Mouse (Mus musculus) liver, embryonic 12.5 days (tissue): ENCODE results near the gene Arhgef18. TPM values are rescaled to one million over a fixed set of nuclear protein-coding genes. Genes with fewer than 3 reads are reported as not detected.

Experiments
- ATAC-seq: fragments of 200-750 bp; cut with Nextera tagmentation; 2 replicates; pipeline ENCODE4 v1.8.0; 2017; ENCODE audit warnings: moderate number of reproducible peaks, mild to moderate bottlenecking, moderate library complexity
- H3K27ac ChIP-seq: fragments of 300-500 bp; sonication (generic); 2 replicates; pipeline ENCODE4 v1.5.1; 2016; ENCODE audit warnings: mild to moderate bottlenecking
- H3K27me3 ChIP-seq: fragments of 300-500 bp; sonication (generic); replicated peaks from 2 replicates; pipeline ENCODE4 v1.6.1; 2016; ENCODE audit warnings: mild to moderate bottlenecking, moderate library complexity
- H3K36me3 ChIP-seq: fragments of 300-500 bp; sonication (generic); 2 replicates; pipeline ENCODE4 v1.6.1; 2016; ENCODE audit warnings: mild to moderate bottlenecking, moderate library complexity
- H3K4me1 ChIP-seq: fragments of 300-500 bp; sonication (generic); 2 replicates; pipeline ENCODE4 v1.6.1; 2016
- H3K4me2 ChIP-seq: fragments of 300-500 bp; sonication (generic); 2 replicates; pipeline ENCODE4 v1.6.1; 2016; ENCODE audit warnings: mild to moderate bottlenecking, moderate library complexity
- H3K4me3 ChIP-seq: fragments of 300-500 bp; sonication (generic); 2 replicates; pipeline ENCODE4 v1.5.1; 2016; ENCODE audit warnings: mild to moderate bottlenecking, moderate library complexity
- H3K9ac ChIP-seq: fragments of 300-500 bp; sonication (generic); 2 replicates; pipeline ENCODE4 v1.6.1; 2016; ENCODE audit warnings: mild to moderate bottlenecking, moderate library complexity
- H3K9me3 ChIP-seq: fragments of 300-500 bp; sonication (generic); replicated peaks from 2 replicates; pipeline ENCODE4 v1.6.1; 2016; ENCODE audit warnings: mild to moderate bottlenecking, moderate library complexity
- WGBS: fragments of 180-500 bp; shearing (Covaris S2); methylation state at CpG from one replicate; pipeline ENCODE4 v1.1.7; 2016; ENCODE audit not compliant: insufficient replicate concordance; 5-methylcytosine and 5-hydroxymethylcytosine counted together
- polyA plus RNA-seq: library from polyadenylated mRNA; unstranded; fragments of >200 nt; fragmentation: Nextera tagmentation; extraction: Ambion mirVana; gene quantifications from 2 replicates; pipeline ENCODE4 v1.2.1, GENCODE M21; 2016

Arhgef18 gene
- polyA plus RNA-seq, 1 experiment from 2014 or later = 4.1 TPM

GRCm38 (mm10) chr8:3492901-3493844 is 100.4 kb downstream of the Arhgef18 start, which contains the start of gene Zfp358:
Gene Zfp358 (plus strand): TSS chr8:3493138.
- peaks cover 22% of the 10 kb centered on the region for H3K36me3 ChIP-seq
- H3K27me3 ChIP-seq = peaks cover 9% of the 10 kb centered on the region
- H3K4me1 ChIP-seq = peaks cover 31% of the 10 kb centered on the region
- H3K4me3 ChIP-seq = peak within 1 kb of the TSS; percentile 70
- WGBS = under 1% methylated on average over 64 of the region's 64 CpGs
- ATAC-seq = peak; percentile 81
- H3K27ac ChIP-seq = peak within 1 kb of the TSS; percentile 53; the same call in 1 of the 2 replicates
- H3K4me2 ChIP-seq = peak within 1 kb of the TSS; percentile 87
- H3K9me3 ChIP-seq = 0 out of 2 replicates have a peak, but pooled peaks cover 6% of the 10 kb centered on the region
- peak within 1 kb of the TSS; percentile 86 for H3K9ac ChIP-seq

GRCm38 (mm10) chr8:3493845-3494208 is 101.0 kb downstream of the Arhgef18 start:
- Histone ChIP-seq H3K9ac (peak overlapping the region; percentile 86), H3K4me2 (peak overlapping the region; percentile 87), H3K27ac (no peak overlapping the region), H3K9me3 (0 out of 2 replicates have a peak, but pooled peaks cover 6% of the 10 kb centered on the region), H3K27me3 (peaks cover 9% of the 10 kb centered on the region), H3K4me1 (peaks cover 31% of the 10 kb centered on the region), H3K36me3 (peaks cover 22% of the 10 kb centered on the region), H3K4me3 (peak overlapping the region; percentile 70)
- no peak for ATAC-seq
- WGBS = 25% methylated on average over 6 of the region's 6 CpGs

GRCm38 (mm10) chr8:3495578-3496427 is 103.0 kb downstream of the Arhgef18 start:
- peaks cover 22% of the 10 kb centered on the region for H3K36me3 ChIP-seq

GRCm38 (mm10) chr8:3496428-3496748 is 103.6 kb downstream of the Arhgef18 start:
- no peak overlapping the region for H3K4me2 ChIP-seq
- no peak overlapping the region for H3K9ac ChIP-seq
- no peak overlapping the region for H3K27ac ChIP-seq
- H3K36me3 ChIP-seq = peaks cover 22% of the 10 kb centered on the region
- H3K4me1 ChIP-seq = peaks cover 50% of the 10 kb centered on the region
- WGBS = 85% methylated on average over 15 of the region's 15 CpGs
- H3K9me3 ChIP-seq = 0 out of 2 replicates have a peak, but pooled peaks cover 6% of the 10 kb centered on the region
- no peak for ATAC-seq
- H3K27me3 ChIP-seq = peaks cover 9% of the 10 kb centered on the region
- no peak overlapping the region for H3K4me3 ChIP-seq

More at GRCm38 (mm10) chr8:3495578-3496427, 103.0 kb downstream of the Arhgef18 start:
- no peak overlapping the region for H3K4me2 ChIP-seq
- 88% methylated on average over 44 of the region's 44 CpGs for WGBS
- ATAC-seq = no peak
- peaks cover 9% of the 10 kb centered on the region for H3K27me3 ChIP-seq
- H3K4me3 ChIP-seq = no peak overlapping the region
- H3K9me3 ChIP-seq = 0 out of 2 replicates have a peak, but pooled peaks cover 6% of the 10 kb centered on the region
- H3K27ac ChIP-seq = no peak overlapping the region
- H3K9ac ChIP-seq = no peak overlapping the region
- H3K4me1 ChIP-seq = peaks cover 44% of the 10 kb centered on the region

- H3K9me3 ChIP-seq = 0 out of 2 replicates have a peak, but pooled peaks cover 6% of the 10 kb centered on the region
- H3K9ac ChIP-seq = no peak overlapping the region
- 73% methylated on average over 3 of the region's 3 CpGs for whole genome bisulfite sequencing
- H3K36me3 ChIP-seq = peaks cover 22% of the 10 kb centered on the region
- H3K4me2 ChIP-seq = no peak overlapping the region
- H3K27ac ChIP-seq = no peak overlapping the region
- H3K4me3 ChIP-seq = no peak overlapping the region
- peaks cover 50% of the 10 kb centered on the region for H3K4me1 ChIP-seq
- no peak for ATAC-seq
- no peaks in the 10 kb centered on the region for H3K27me3 ChIP-seq
Observed at GRCm38 (mm10) chr8:3498583-3498982, 105.8 kb downstream of the Arhgef18 start.

- Histone ChIP-seq H3K36me3 (peaks cover 22% of the 10 kb centered on the region), H3K4me2 (peak overlapping the region; percentile 96), H3K4me3 (peak overlapping the region; percentile 80), H3K27ac (peak overlapping the region; percentile 90), H3K9ac (peak overlapping the region; percentile 87), H3K27me3 (no peaks in the 10 kb centered on the region), H3K4me1 (peaks cover 39% of the 10 kb centered on the region), H3K9me3 (0 out of 2 replicates have a peak, but pooled peaks cover 6% of the 10 kb centered on the region)
- WGBS = 6% methylated on average over 8 of the region's 8 CpGs
- no peak; the same call in 1 of the 2 replicates for ATAC-seq
Observed at GRCm38 (mm10) chr8:3499751-3500150, 106.9 kb downstream of the Arhgef18 start.

GRCm38 (mm10) chr8:3500235-3501090 is 107.7 kb downstream of the Arhgef18 start, which contains the start of gene Mcoln1:
Gene Mcoln1 (plus strand): TSS chr8:3500457.
- Histone ChIP-seq H3K4me3 (peak within 1 kb of the TSS; percentile 80), H3K9me3 (0 out of 2 replicates have a peak, but pooled peaks cover 6% of the 10 kb centered on the region), H3K4me2 (peak within 1 kb of the TSS; percentile 96), H3K27ac (peak within 1 kb of the TSS; percentile 90), H3K36me3 (peaks cover 21% of the 10 kb centered on the region), H3K4me1 (peaks cover 37% of the 10 kb centered on the region), H3K27me3 (no peaks in the 10 kb centered on the region), H3K9ac (peak within 1 kb of the TSS; percentile 87)
- under 1% methylated on average over 70 of the region's 70 CpGs for WGBS
- peak; percentile 89 for ATAC-seq

GRCm38 (mm10) chr8:3502217-3502616 is 109.4 kb downstream of the Arhgef18 start:
- Histone ChIP-seq H3K9ac (peak overlapping the region; percentile 87; the same call in 1 of the 2 replicates), H3K36me3 (peaks cover 21% of the 10 kb centered on the region), H3K4me1 (peaks cover 33% of the 10 kb centered on the region), H3K27me3 (no peaks in the 10 kb centered on the region), H3K9me3 (no peaks in the 10 kb centered on the region), H3K4me3 (no peak overlapping the region), H3K4me2 (no peak overlapping the region), H3K27ac (no peak overlapping the region)
- no peak for ATAC-seq
- WGBS = 53% methylated on average over 4 of the region's 4 CpGs

Other genes with a start within 250 kb of the Arhgef18 start
- 18.1 and 20.1 TPM in 2 replicates for gene Insr, start 113.4 kb upstream of the Arhgef18 start, polyA plus RNA-seq
- gene A430078G23Rik, start 39.6 kb upstream of the Arhgef18 start, polyA plus RNA-seq = 0.81 and 0.87 TPM in 2 replicates
- 3.4 and 3.6 TPM in 2 replicates for gene Pex11g, start 74.7 kb downstream of the Arhgef18 start, polyA plus RNA-seq
- 0.08 TPM in 1 of 2 replicates, not detected in the other for gene Tex45, start 77.9 kb downstream of the Arhgef18 start, polyA plus RNA-seq
- gene Zfp358, start 100.1 kb downstream of the Arhgef18 start, polyA plus RNA-seq = 7.9 and 8.1 TPM in 2 replicates
- gene Mcoln1, start 107.5 kb downstream of the Arhgef18 start, polyA plus RNA-seq = 25.7 and 26.9 TPM in 2 replicates
- gene Pnpla6, start 122.4 kb downstream of the Arhgef18 start, polyA plus RNA-seq = 14.7 and 17.1 TPM in 2 replicates
- gene C330021F23Rik, start 175.0 kb downstream of the Arhgef18 start, polyA plus RNA-seq = 2.3 and 2.9 TPM in 2 replicates
- gene Camsap3, start 194.3 kb downstream of the Arhgef18 start, polyA plus RNA-seq = 2.0 and 2.2 TPM in 2 replicates
- 42.8 and 43.2 TPM in 2 replicates for gene Xab2, start 228.3 kb downstream of the Arhgef18 start, polyA plus RNA-seq
- 97.5 and 101 TPM in 2 replicates for gene Pet100, start 228.5 kb downstream of the Arhgef18 start, polyA plus RNA-seq
- 0.11 TPM in 1 of 2 replicates, not detected in the other for gene Pcp2, start 232.5 kb downstream of the Arhgef18 start, polyA plus RNA-seq
- 71.7 and 76.5 TPM in 2 replicates for gene Stxbp2, start 237.9 kb downstream of the Arhgef18 start, polyA plus RNA-seq